Mouse (Mus musculus) intestine, postnatal 0 days (tissue): ENCODE measurements around the gene Slc1a7. TPM values are rescaled to one million over a fixed set of nuclear protein-coding genes. Genes with fewer than 3 reads are reported as not detected.

ENCODE experiments used
- ATAC-seq: fragments of 200-750 bp; cut with Nextera tagmentation; 2 replicates; pipeline ENCODE4 v1.8.0; 2017; ENCODE audit warnings: mild to moderate bottlenecking, moderate TSS enrichment, moderate library complexity
- H3K27ac ChIP-seq: fragments of 300-500 bp; sonication (generic); 2 replicates; pipeline ENCODE4 v1.5.1; 2014; ENCODE audit warnings: mild to moderate bottlenecking, low read depth, low read length, moderate library complexity
- H3K27me3 ChIP-seq: fragments of 300-500 bp; sonication (generic); replicated peaks from 2 replicates; pipeline ENCODE4 v1.6.1; 2014; ENCODE audit warnings: low read length, mixed read lengths; ENCODE audit not compliant: control insufficient read depth, insufficient read depth
- H3K36me3 ChIP-seq: fragments of 300-500 bp; sonication (generic); 2 replicates; pipeline ENCODE4 v1.6.1; 2014; ENCODE audit warnings: mild to moderate bottlenecking, moderate library complexity; ENCODE audit not compliant: control insufficient read depth, insufficient read depth
- H3K4me1 ChIP-seq: fragments of 300-500 bp; sonication (generic); replicated peaks from 2 replicates; pipeline ENCODE4 v1.6.1; 2014; ENCODE audit warnings: antibody characterized with exemption, low read length, mixed read lengths; ENCODE audit not compliant: control insufficient read depth, insufficient read depth
- H3K4me2 ChIP-seq: fragments of 300-500 bp; sonication (generic); replicated peaks from 2 replicates; pipeline ENCODE4 v1.6.1; 2014; ENCODE audit warnings: low read depth, mild to moderate bottlenecking, moderate library complexity
- H3K4me3 ChIP-seq: fragments of 300-500 bp; sonication (generic); 2 replicates; pipeline ENCODE4 v1.5.1; 2014; ENCODE audit warnings: low read depth, low read length
- H3K9ac ChIP-seq: fragments of 300-500 bp; sonication (generic); 2 replicates; pipeline ENCODE4 v1.6.1; 2014; ENCODE audit warnings: mild to moderate bottlenecking, low read depth, low read length
- H3K9me3 ChIP-seq: fragments of 300-500 bp; sonication (generic); 2 replicates; pipeline ENCODE4 v1.6.1; 2016; ENCODE audit warnings: mixed run types; ENCODE audit not compliant: control insufficient read depth
- CTCF ChIP-seq: sonication (generic); IDR thresholded peaks from 2 replicates; pipeline ENCODE4 v1.5.1; 2016; ENCODE audit warnings: low read depth, mild to moderate bottlenecking, control low read depth, antibody characterized with exemption, moderate library complexity
- WGBS: fragments of 180-500 bp; shearing (Covaris S2); extraction: QIAGEN DNeasy Blood & Tissue Kit; methylation state at CpG from one replicate; pipeline ENCODE4 v1.1.7; 2014; 5-methylcytosine and 5-hydroxymethylcytosine counted together
- polyA plus RNA-seq: library from polyadenylated mRNA; unstranded; fragments of >200 nt; fragmentation: Nextera tagmentation; extraction: Ambion mirVana; gene quantifications from 2 replicates; pipeline ENCODE4 v1.2.1, GENCODE M21; 2015

Slc1a7 gene
- polyA plus RNA-seq, 1 experiment from 2014 or later = 0.14 TPM

DNA sequence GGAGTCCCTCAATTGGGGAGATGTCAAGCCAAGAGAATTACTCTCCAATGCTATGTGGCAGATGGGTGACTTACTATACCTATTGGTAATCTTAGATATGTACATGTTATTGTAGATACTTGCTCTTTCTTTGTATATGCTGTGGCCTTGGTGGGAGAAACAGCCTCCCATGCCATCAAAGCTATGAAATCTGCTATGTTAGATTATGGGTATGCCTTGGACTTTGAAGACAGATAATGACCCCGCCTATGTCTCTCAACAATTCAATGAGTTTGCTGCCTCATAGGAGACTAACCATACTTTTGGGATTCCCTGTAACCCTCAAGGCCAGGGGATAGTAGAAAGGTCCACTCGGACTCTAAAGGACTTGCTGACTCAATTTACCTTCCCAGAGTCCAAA lies 39.9 kb upstream of the Slc1a7 start:
- H3K9me3 ChIP-seq = no peaks in the 10 kb centered on the region
- no peak overlapping the region for H3K27ac ChIP-seq
- no peak for ATAC-seq
- no peak for TF ChIP-seq CTCF
- no peaks in the 10 kb centered on the region for H3K27me3 ChIP-seq
- H3K4me2 ChIP-seq = no peak overlapping the region
- no peak overlapping the region for H3K9ac ChIP-seq
- H3K4me3 ChIP-seq = no peak overlapping the region
- no peaks in the 10 kb centered on the region for H3K4me1 ChIP-seq
- H3K36me3 ChIP-seq = no peaks in the 10 kb centered on the region
- WGBS = 68% methylated on average over 2 of the region's 2 CpGs

DNA sequence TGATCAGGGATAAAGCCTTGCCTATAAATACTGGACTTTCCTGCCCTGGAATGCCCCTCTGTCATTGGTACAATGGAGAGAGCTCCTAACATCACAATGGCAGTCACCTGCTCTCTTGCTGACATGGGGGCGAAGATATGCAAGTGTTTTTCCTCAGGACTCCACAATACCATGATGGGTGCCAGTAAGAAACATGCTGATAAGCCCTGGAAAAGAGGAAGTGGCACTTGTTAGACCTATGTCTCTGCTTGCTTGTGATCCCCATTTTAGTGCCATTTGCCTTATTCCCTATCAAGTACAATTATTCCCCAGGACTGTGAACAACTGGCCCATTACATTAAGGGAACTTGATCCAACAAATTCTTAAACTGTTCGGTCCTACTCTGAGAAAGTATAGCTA lies 39.4 kb upstream of the Slc1a7 start:
- no peaks in the 10 kb centered on the region for H3K9me3 ChIP-seq
- no peaks in the 10 kb centered on the region for H3K27me3 ChIP-seq
- no peak for TF ChIP-seq CTCF
- ATAC-seq = no peak
- no peak overlapping the region for H3K4me3 ChIP-seq
- H3K9ac ChIP-seq = no peak overlapping the region
- no peak overlapping the region for H3K27ac ChIP-seq
- 80% methylated on average over 2 of the region's 2 CpGs for WGBS
- no peak overlapping the region for H3K4me2 ChIP-seq
- H3K36me3 ChIP-seq = no peaks in the 10 kb centered on the region
- no peaks in the 10 kb centered on the region for H3K4me1 ChIP-seq

DNA sequence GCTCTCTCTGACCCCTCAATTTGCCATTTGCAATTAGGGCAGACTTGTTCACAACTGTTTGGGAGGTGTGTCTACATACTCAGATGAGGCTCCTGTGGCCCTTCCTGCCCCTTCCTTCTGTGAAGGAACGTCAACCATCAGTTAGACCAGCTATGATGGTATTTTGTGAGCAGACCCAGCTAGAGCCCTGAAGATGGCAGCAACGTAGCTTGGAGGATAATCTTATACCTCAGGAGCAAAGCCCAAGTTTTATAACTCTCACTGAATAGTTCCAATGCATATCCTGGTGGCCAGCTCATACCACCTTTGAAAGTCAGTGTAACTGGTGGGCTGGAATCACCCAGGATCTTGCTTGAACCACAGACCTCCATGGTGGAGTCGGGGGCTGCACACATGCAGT lies 36.7 kb upstream of the Slc1a7 start:
- Histone ChIP-seq H3K27me3 (no peaks in the 10 kb centered on the region), H3K9ac (no peak overlapping the region), H3K9me3 (no peaks in the 10 kb centered on the region), H3K4me3 (no peak overlapping the region), H3K4me1 (no peaks in the 10 kb centered on the region), H3K36me3 (no peaks in the 10 kb centered on the region), H3K27ac (no peak overlapping the region), H3K4me2 (no peak overlapping the region)
- ATAC-seq = no peak
- WGBS = 76% methylated on average over 3 of the region's 3 CpGs
- peak; percentile 38 for TF ChIP-seq CTCF

DNA sequence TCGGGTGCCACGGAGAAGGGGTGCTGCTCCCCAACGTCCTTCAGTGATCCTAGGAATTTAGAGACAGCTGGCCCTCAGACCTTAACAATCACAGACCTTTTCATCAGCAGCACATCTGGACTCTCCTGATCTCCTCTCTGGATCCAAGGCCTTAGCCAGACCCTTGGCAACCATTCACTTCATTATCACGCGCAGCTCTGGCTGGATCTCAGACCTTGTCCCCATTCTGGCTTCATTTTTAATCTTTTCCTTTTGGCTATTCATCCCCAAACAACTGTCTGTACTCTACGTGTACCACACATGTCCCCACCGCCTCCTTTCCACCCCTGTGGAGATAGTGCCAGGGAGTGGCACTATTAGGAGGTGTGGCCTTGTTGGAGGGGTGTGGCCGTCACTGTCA lies 34.9 kb upstream of the Slc1a7 start:
- no peak for TF ChIP-seq CTCF
- no peaks in the 10 kb centered on the region for H3K36me3 ChIP-seq
- no peaks in the 10 kb centered on the region for H3K4me1 ChIP-seq
- no peaks in the 10 kb centered on the region for H3K9me3 ChIP-seq
- no peak overlapping the region for H3K27ac ChIP-seq
- H3K27me3 ChIP-seq = no peaks in the 10 kb centered on the region
- H3K4me3 ChIP-seq = no peak overlapping the region
- H3K4me2 ChIP-seq = no peak overlapping the region
- 73% methylated on average over 8 of the region's 8 CpGs for WGBS
- H3K9ac ChIP-seq = no peak overlapping the region
- ATAC-seq = no peak

- ATAC-seq = no peak
- no peak for TF ChIP-seq CTCF
- Histone ChIP-seq H3K4me3 (no peak overlapping the region), H3K9me3 (no peaks in the 10 kb centered on the region), H3K27me3 (no peaks in the 10 kb centered on the region), H3K27ac (no peak overlapping the region), H3K4me2 (no peak overlapping the region), H3K4me1 (no peaks in the 10 kb centered on the region), H3K36me3 (no peaks in the 10 kb centered on the region), H3K9ac (no peak overlapping the region)
- WGBS = 63% methylated on average over 3 of the region's 3 CpGs
Measured at GRCm38 (mm10) chr4:107935254-107935653, 32.9 kb upstream of the Slc1a7 start.

GRCm38 (mm10) chr4:107937338-107937737 lies 30.8 kb upstream of the Slc1a7 start:
- Histone ChIP-seq H3K4me1 (no peaks in the 10 kb centered on the region), H3K9ac (no peak overlapping the region), H3K9me3 (no peaks in the 10 kb centered on the region), H3K36me3 (no peaks in the 10 kb centered on the region), H3K4me2 (no peak overlapping the region), H3K4me3 (no peak overlapping the region), H3K27ac (no peak overlapping the region), H3K27me3 (no peaks in the 10 kb centered on the region)
- peak; percentile 77 for TF ChIP-seq CTCF
- ATAC-seq = peak; percentile 68
- 13% methylated on average over 6 of the region's 6 CpGs for WGBS

DNA sequence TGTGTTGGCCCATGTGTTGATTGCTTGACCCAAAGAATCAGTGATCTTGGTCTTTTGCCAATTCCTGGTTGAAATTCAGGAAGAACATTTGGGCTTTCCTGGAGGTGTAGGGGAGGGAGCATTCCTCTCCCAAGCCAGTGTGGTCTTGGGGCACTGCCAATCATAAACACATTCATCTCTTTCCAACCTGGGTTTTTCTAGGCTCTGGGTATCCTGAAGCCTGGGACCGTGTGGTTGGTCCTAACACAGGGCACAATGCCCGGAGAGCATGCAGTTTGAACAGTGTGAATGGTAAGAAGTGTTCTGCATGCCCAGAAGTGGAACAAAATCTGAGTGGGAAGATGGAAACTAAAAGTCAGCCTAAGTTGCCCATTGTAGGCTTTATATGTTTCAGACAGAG lies 30.0 kb upstream of the Slc1a7 start:
- WGBS = 81% methylated on average over 2 of the region's 2 CpGs
- Histone ChIP-seq H3K27me3 (no peaks in the 10 kb centered on the region), H3K9ac (no peak overlapping the region), H3K9me3 (no peaks in the 10 kb centered on the region), H3K4me3 (no peak overlapping the region), H3K4me1 (no peaks in the 10 kb centered on the region), H3K36me3 (no peaks in the 10 kb centered on the region), H3K27ac (no peak overlapping the region), H3K4me2 (no peak overlapping the region)
- ATAC-seq = no peak
- TF ChIP-seq CTCF = no peak
